Mouse (Mus musculus) forebrain, embryonic 15.5 days (tissue): ENCODE data around the gene Gm5891. TPM values are rescaled to one million over a fixed set of nuclear protein-coding genes. Genes with fewer than 3 reads are reported as not detected.
"Not testable (repeated sequence)": the region's sequence is repeated elsewhere in the genome, so short reads cannot be mapped to it uniquely, and the experiment has no call there.

Source experiments
- ATAC-seq: fragments of 200-750 bp; cut with Nextera tagmentation; replicated peaks from 2 replicates; pipeline ENCODE4 v1.8.0; 2017; ENCODE audit warnings: mild to moderate bottlenecking, moderate TSS enrichment, moderate library complexity
- H3K27ac ChIP-seq: fragments of 300-500 bp; sonication (generic); replicated peaks from 2 replicates; pipeline ENCODE4 v1.5.1; 2015; ENCODE audit warnings: mild to moderate bottlenecking, inconsistent platforms
- H3K27me3 ChIP-seq: fragments of 300-500 bp; sonication (generic); 2 replicates; pipeline ENCODE4 v1.6.1; 2015; ENCODE audit warnings: inconsistent platforms
- H3K36me3 ChIP-seq: fragments of 300-500 bp; sonication (generic); 2 replicates; pipeline ENCODE4 v1.6.1; 2015; ENCODE audit warnings: mild to moderate bottlenecking, inconsistent platforms
- H3K4me1 ChIP-seq: fragments of 300-500 bp; sonication (generic); 2 replicates; pipeline ENCODE4 v1.6.1; 2015; ENCODE audit warnings: inconsistent platforms
- H3K4me2 ChIP-seq: fragments of 300-500 bp; sonication (generic); replicated peaks from 2 replicates; pipeline ENCODE4 v1.6.1; 2015; ENCODE audit warnings: mild to moderate bottlenecking, inconsistent platforms
- H3K4me3 ChIP-seq: fragments of 300-500 bp; sonication (generic); 2 replicates; pipeline ENCODE4 v1.5.1; 2015; ENCODE audit warnings: mild to moderate bottlenecking, inconsistent platforms
- H3K9ac ChIP-seq: fragments of 300-500 bp; sonication (generic); replicated peaks from 2 replicates; pipeline ENCODE4 v1.6.1; 2015; ENCODE audit warnings: mild to moderate bottlenecking, inconsistent platforms
- H3K9me3 ChIP-seq: fragments of 300-500 bp; sonication (generic); 2 replicates; pipeline ENCODE4 v1.6.1; 2016; ENCODE audit warnings: inconsistent platforms
- WGBS: fragments of 180-500 bp; shearing (Covaris S2); methylation state at CpG from one replicate; pipeline ENCODE4 v1.1.7; 2015; ENCODE audit warnings: mixed read lengths; 5-methylcytosine and 5-hydroxymethylcytosine counted together
- polyA plus RNA-seq: library from polyadenylated mRNA; unstranded; fragments of >200 nt; fragmentation: Nextera tagmentation; extraction: Ambion mirVana; gene quantifications from 2 replicates; pipeline ENCODE4 v1.2.1, GENCODE M21; 2015

The Gm5891 gene
- not detected in 2 replicates for polyA plus RNA-seq

GRCm38 (mm10) chr7:21921191-21921590 lies at the start of gene Gm5891:
Gene Gm5891 (minus strand): TSS chr7:21921291.
- not testable (repeated sequence) for H3K27ac ChIP-seq, H3K4me1 ChIP-seq, H3K4me2 ChIP-seq, H3K9me3 ChIP-seq, ATAC-seq, H3K9ac ChIP-seq, H3K36me3 ChIP-seq, H3K27me3 ChIP-seq, H3K4me3 ChIP-seq
- no CpG with 5 or more reads among the region's 1 CpGs for WGBS

Other genes starting within 250 kb of the Gm5891 start
- not detected in 2 replicates for gene Gm4175, start 159.8 kb downstream of the Gm5891 start, polyA plus RNA-seq
- not detected in 2 replicates for gene Gm4177, start 124.6 kb downstream of the Gm5891 start, polyA plus RNA-seq
- gene Vmn1r135, start 88.9 kb downstream of the Gm5891 start, polyA plus RNA-seq, result not detected in 2 replicates
- gene Gm5725, start 77.0 kb downstream of the Gm5891 start, polyA plus RNA-seq, result not detected in 2 replicates
- not detected in 2 replicates for gene Vmn1r137, start 73.3 kb upstream of the Gm5891 start, polyA plus RNA-seq
- gene Vmn1r138, start 107.6 kb upstream of the Gm5891 start, polyA plus RNA-seq, result not detected in 2 replicates
- not detected in 2 replicates for gene Gm6176, start 135.0 kb upstream of the Gm5891 start, polyA plus RNA-seq
- not detected in 2 replicates for gene Vmn1r139, start 147.8 kb upstream of the Gm5891 start, polyA plus RNA-seq
- gene Gm16451, start 197.0 kb upstream of the Gm5891 start, polyA plus RNA-seq, result not detected in 2 replicates
- not detected in 2 replicates for gene Gm10666, start 213.4 kb upstream of the Gm5891 start, polyA plus RNA-seq
- not detected in 2 replicates for gene Vmn1r142, start 242.7 kb upstream of the Gm5891 start, polyA plus RNA-seq